8 mouse cellular contexts compared by ENCODE assay signal in genomic region chr17:4996814-4997549, GRCm38 (mm10). TPM values are rescaled to one million over a fixed set of nuclear protein-coding genes. Genes with fewer than 3 reads are reported as not detected.
DNase-seq lines count a peak whose midpoint lies in the region; ATAC-seq and TF ChIP-seq lines count a peak whose summit lies in the region.

No protein-coding gene starts in this region.

- TF ChIP-seq POLR2A in olfactory bulb, adult 2 months (IDR thresholded peaks at IDR 0.05; ENCODE audit: insufficient read depth, low read depth, low read length) = no peak

- no peak for TF ChIP-seq CTCF in left cerebral cortex, adult 2 months (IDR thresholded peaks at IDR 0.05)
- TF ChIP-seq CTCF in liver, postnatal 0 days (IDR thresholded peaks at IDR 0.05; ENCODE audit: low read depth) = no peak
- TF ChIP-seq CTCF in olfactory bulb, adult 2 months (IDR thresholded peaks at IDR 0.05; ENCODE audit: insufficient read depth, low read depth, low read length) = no peak

- H3K9ac ChIP-seq in liver, postnatal 0 days (replicated peaks) = peak overlapping the region; percentile 98

- 1% methylated on average over 20 of the region's 20 CpGs for WGBS in liver, postnatal 0 days (ENCODE audit: insufficient replicate concordance)
- WGBS in olfactory bulb, adult 2 months = under 1% methylated on average over 20 of the region's 20 CpGs

- peak overlapping the region; percentile 90 for H3K4me3 ChIP-seq in left cerebral cortex, adult 2 months
- H3K4me3 ChIP-seq in liver, postnatal 0 days (ENCODE audit: low read depth, low read length) = peak overlapping the region; percentile 98
- H3K4me3 ChIP-seq in olfactory bulb, adult 2 months (ENCODE audit: insufficient read depth, low read depth, low read length) = peak overlapping the region; percentile 87

- peak; percentile 13; the same call in 1 of the 2 replicates for ATAC-seq in erythroblast, adult 5-6 weeks (replicated peaks; ENCODE audit: low FRiP score, poor library complexity, severe bottlenecking)
- ATAC-seq in liver, postnatal 0 days = no peak

- H3K4me1 ChIP-seq in liver, postnatal 0 days (ENCODE audit: insufficient read depth) = peaks cover 19% of the 10 kb centered on the region
- H3K4me1 ChIP-seq in olfactory bulb, adult 2 months (ENCODE audit: control insufficient read depth, insufficient read depth, low read length) = peaks cover 9% of the 10 kb centered on the region

- no peaks in the 10 kb centered on the region for H3K36me3 ChIP-seq in liver, postnatal 0 days (replicated peaks; ENCODE audit: insufficient read depth, low read length)

- DNase-seq in left cerebral cortex, adult 2 months (ENCODE audit: extremely low spot score in 1 of 2, low spot score in 2 of 2) = no peak
- DNase-seq in left cerebral cortex, adult 11 months (ENCODE audit: low spot score) = no peak
- peak; percentile 13 for DNase-seq in T-cell, adult 2 months (ENCODE audit: low spot score)
- DNase-seq in induced T-regulatory cell, adult 2 months (ENCODE audit: low read depth) = peak; percentile 58
- no peak for DNase-seq in liver, postnatal 0 days
- DNase-seq in urinary bladder, postnatal 10 days (ENCODE audit: low spot score) = no peak

- no peaks in the 10 kb centered on the region for H3K9me3 ChIP-seq in liver, postnatal 0 days (ENCODE audit: low read length)

- no peaks in the 10 kb centered on the region for H3K27me3 ChIP-seq in liver, postnatal 0 days (ENCODE audit: insufficient read depth, low read length)

- intact Hi-C loops in left cerebral cortex, adult 2 months (cut with DNase I) = loop anchor here (10.0 kb wide), 1 partner anchor 532 kb away; no protein-coding TSS in a partner anchor

- peak overlapping the region; percentile 99 for H3K27ac ChIP-seq in left cerebral cortex, adult 2 months
- H3K27ac ChIP-seq in liver, postnatal 0 days (ENCODE audit: low read depth) = peak overlapping the region; percentile 98
- peak overlapping the region; percentile 81 for H3K27ac ChIP-seq in olfactory bulb, adult 2 months (ENCODE audit: insufficient read depth, low read depth, low read length)

- peak overlapping the region; percentile 78 for H3K4me2 ChIP-seq in liver, postnatal 0 days (ENCODE audit: low read depth, low read length)

- TF ChIP-seq EP300 in liver, postnatal 0 days (IDR thresholded peaks at IDR 0.05; ENCODE audit: low read depth) = no peak

RNA-seq across cellular contexts. Expression of gene Arid1b, which starts 2.9 kb away (rescaled TPM):
- total RNA-seq in left cerebral cortex, adult 2 months (2021) = 10 to 100 TPM; 81.4 to 86.1 TPM
- total RNA-seq in erythroblast, adult 5-6 weeks (2015; ENCODE audit: low replicate concordance) = 6.9 and 8.1 TPM in 2 replicates
- total RNA-seq in erythroblast, adult 5-6 weeks (2017; ENCODE audit: low replicate concordance) = 5.0 and 6.1 TPM in 2 replicates
- 1.9 and 2.2 TPM in 2 replicates for polyA plus RNA-seq in liver, postnatal 0 days (2015; fragmentation: Nextera tagmentation; extraction: Ambion mirVana)
- not detected in 2 replicates for polyA plus RNA-seq in olfactory bulb, adult 2 months (2012; ENCODE audit: insufficient read depth, insufficient read length, low replicate concordance, missing spikeins)

Comparison
In these comparisons a context has a peak if more than half of its experiments do, and no peak if none do; other contexts are left out.
1. DNase-seq: peak in T-cell, adult 2 months (single experiment) and induced T-regulatory cell, adult 2 months (single experiment); none in left cerebral cortex, adult 2 months (0 of 2), left cerebral cortex, adult 11 months (single experiment), liver, postnatal 0 days (single experiment) and urinary bladder, postnatal 10 days (single experiment).
2. RNA of gene Arid1b, which starts 2.9 kb away (total RNA-seq): 81.4 to 86.1 TPM in left cerebral cortex, adult 2 months; 5.0 to 8.1 TPM in erythroblast, adult 5-6 weeks; every median in the first group is over 4 times any median in the second.
3. Peak in every context shown above with its lines, with median percentiles within 50 percentile points of each other: H3K27ac ChIP-seq and H3K4me3 ChIP-seq.